Mouse (Mus musculus): ENCODE measurements at regions not wholly inside any gene's neighbourhood (a gene's known extent, or its start where the extent isn't known, plus 50 kb on each side); places are given as distances from the start of the nearest gene placed in this dataset.

DNA sequence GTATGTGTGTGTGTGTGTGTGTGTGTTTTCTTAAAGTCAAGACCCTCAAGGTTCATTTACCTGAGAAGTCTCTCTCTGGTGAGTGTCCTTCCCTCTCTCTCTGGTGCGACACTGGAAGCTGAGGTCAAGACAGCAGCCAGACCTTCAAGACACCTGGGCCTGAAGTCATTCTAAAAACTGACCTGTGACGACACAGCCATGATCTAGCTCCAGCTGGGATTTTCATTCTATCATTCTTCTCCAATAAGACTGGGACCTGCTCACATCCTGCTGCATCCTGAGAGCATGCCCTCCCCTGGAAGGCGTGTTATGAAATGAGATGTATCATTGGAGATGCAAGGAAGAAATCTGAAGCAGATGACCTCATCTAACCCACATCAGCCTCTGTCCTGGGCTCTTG lies 118.4 kb upstream of the Adamts9 start:
- no peak for DNase-seq (ENCODE audit: low read depth, low spot score)

DNA sequence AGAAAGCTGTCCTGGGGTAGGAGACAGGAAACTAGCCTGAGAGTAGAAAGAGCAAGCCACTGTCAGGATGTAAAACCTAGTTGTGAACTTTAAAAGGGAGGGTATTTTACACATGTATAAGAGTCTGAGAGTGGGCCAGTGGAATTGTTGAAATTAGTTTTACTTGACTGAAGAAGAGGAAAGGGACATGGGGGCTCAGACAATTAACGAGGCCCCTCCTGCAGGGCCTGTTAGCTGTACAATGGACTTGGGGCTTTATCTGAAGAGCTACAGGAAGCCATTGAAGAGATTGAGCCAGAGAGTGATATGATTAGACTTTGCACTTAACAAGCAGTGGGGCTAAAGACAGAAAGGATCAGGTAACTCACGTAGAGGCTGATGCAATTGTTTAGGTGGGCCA lies 102.2 kb upstream of the Adamts9 start:
- no peak for DNase-seq (ENCODE audit: low read depth, low spot score)

DNA sequence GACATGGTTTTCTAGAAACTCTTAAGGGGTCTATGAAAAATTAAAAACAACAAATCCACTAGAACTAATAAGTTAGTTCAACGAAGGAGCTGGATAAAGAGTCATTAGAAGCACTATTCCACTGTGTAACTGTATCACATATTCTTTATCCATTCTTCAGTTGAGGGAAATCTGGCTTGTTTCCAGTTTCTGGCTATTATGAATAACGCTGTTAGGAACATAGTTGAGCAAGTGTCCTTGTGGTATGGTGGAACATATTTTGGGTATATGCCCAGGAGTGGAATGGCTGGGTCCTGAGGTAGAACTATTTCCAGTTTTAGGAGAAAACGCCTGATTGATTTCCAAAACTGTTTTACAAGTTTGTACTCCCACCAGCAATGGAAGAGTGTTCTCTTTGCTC lies 97.7 kb upstream of the Adamts9 start:
- DNase-seq (ENCODE audit: low read depth, low spot score) = peak; percentile 58

DNA sequence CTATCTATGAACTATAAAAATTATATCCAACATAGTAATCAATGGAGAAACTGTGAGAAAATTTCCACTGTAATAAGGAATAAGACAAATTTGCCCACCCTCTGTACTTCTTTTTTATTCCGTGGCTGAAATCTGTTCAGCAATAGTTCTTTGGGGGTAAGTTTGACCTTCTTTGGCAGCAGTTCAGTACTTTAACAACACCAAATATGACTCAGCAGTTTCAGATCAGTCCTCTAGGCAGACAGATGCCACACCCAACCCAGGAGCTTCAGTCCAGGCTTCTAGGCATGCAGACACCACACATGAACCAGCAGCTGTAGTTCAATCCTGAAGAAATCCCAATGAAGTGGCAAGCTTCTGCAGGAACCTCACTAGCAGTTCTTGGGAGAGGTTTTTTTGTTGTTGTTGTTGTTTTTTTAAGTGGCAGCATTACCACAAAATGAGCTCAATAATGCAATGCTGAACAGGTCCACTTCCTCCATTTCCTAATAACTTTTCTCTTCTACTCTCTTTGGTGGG lies 88.6 kb upstream of the Adamts9 start:
- peak; percentile 55 for DNase-seq (ENCODE audit: low read depth, low spot score)

DNA sequence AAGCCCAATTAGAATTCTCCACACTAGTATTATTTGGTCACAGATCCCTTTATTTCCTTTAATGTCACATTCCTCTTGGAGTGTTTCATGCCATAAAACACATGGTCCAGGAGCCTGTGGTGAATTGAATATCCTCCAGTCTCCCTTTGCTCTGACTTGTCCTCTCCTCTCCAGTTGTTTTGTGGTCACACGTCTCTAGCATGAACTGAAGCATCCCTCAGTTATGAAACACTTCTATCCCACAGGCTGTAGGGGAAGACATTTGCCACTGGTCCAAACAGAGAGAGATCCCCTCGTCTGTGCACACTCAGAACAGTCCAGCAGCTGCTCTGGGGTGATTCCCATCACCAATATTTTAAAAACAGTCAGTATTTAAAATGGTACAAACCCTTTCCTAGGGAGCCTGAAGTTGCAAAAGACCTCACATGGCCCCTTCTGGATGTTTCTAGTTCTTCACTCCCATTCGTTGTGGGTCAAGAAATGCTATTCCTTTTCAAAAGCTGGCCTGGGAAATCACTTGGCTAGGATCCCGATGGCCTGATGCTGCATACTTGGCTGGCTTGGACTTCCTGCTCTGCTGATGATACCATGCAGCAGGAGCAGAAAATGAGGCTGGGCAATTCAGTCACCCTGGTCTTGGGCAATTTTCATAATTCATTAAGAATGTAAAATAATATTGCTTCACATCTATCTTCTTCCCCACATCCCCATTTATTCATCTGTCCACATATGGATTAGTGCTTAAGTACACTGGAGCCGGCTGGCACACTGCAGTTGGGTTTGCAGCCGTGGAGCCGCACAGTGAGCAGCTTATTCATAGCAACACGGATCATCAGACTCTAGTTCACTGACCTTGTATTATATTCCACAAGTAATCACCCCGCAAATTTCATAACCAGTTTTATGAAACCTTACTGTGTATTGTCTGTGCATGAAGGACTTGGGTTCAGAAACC lies 83.1 kb upstream of the Adamts9 start:
- peak; percentile 74 for DNase-seq (ENCODE audit: low read depth, low spot score)

DNA sequence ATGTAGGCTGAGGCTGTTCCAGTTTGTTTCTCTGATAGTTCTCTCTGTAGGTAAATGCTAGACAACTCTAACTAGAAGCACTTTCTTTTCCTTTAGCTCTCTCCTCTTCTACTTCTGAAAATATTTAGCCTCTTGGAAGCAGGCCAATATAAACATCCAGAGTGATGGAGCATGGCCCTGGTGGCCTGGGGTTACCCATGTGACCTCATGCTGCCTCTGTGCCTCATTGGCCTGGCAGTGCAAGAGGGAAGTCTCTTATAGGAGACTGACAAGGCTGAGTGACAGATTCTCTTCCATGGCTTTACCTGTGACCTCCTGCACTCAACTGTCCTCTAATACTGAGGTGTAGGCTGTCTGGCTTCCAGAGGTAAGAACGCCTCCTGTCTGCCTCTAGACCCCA lies 71.2 kb upstream of the Adamts9 start:
- DNase-seq (ENCODE audit: low read depth, low spot score) = peak; percentile 40

DNA sequence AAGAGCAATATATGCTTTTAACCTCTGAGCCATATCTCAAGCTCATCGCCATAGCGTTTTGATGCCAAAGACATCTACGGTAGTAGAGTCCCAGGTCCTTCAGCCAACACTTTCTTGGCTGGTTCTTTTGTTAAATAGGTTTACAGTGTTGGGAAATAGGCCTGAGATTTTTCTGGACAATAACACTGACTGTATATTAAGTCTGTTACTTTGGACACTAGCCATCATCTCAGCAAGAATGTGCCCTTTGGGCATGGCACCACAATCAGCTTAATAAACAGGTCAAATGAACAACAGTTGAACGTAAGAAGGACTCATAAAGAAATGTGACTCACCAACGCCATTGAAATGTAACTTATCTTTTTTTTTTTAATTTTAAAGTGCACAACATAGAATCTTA lies 68.6 kb upstream of the Adamts9 start:
- DNase-seq (ENCODE audit: low read depth, low spot score) = peak; percentile 64

DNA sequence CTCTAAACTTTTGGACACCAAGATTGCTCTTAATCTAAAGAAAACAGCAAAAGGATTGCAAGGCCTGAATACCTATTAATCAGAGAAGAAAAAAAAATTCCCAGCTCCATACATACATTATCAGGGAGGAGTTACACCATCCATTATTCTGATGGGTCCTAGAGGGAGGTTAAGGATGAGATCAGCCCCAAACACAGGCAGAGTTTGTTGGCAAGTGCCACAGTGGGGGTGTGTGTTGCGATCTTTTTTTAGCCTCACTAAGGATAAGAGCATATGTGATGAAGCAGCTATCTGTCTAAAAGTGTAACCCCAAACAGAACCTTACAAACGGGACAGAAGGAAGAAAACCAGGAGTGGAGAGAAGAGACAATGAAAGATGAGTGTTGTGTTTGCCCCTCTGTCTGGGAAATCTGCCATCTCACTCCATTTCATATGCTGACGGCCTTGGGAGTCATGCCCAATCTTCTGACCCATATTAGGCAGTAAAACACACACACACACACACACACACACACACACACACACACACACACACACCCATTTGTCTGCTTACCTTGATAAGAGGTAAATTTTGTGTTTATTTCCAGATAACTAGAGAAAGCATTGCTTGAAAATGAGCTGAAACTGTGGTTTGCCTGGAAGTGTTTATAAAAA lies 61.4 kb upstream of the Adamts9 start:
- DNase-seq (ENCODE audit: low read depth, low spot score) = peak; percentile 32

DNA sequence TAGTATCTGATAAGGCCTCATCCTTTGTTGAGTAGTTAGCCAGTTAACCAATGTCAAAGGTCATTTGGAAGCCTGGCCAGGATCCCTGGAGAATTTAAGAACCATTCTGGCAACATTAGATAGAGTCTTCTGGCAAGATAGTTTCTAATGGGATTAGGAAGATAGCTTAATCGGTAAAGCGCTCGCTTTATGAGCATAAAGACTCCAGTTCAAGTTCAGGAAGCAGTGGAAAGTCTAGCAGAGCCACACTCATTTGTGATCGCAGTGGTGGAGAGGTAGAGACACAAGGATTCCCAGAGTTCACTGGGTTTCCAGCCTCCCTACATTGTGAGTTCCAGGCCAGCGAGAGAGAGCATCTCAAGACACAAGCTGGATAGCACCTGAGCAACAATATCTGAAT lies 60.5 kb upstream of the Adamts9 start:
- DNase-seq (ENCODE audit: low read depth, low spot score) = no peak

DNA sequence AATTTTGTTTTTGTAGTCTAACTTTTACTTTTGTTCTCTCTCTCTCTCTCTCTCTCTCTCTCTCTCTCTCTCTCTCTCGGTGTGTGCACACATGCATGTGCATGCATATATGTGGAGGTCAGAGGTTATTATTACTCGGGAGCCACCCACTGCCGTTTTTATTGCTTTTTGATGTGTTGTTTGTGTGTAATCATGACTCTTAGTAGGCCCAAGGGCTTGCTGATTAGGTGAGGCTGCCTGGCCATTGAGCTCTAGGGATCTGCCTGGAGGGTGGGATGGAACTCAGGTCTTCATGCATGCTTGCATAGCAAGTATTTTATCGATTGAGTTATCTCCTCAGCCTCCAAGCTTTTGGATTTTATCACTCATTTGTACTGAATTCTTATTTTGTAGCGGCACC lies 50.4 kb upstream of the Adamts9 start:
- DNase-seq (ENCODE audit: low read depth, low spot score) = no peak
